Mouse (Mus musculus) erythroid progenitor cell, adult 5-6 weeks (primary cell): ENCODE data around the gene Fbxw8. TPM values are rescaled to one million over a fixed set of nuclear protein-coding genes. Genes with fewer than 3 reads are reported as not detected.

ENCODE experiments used
- ATAC-seq: replicated peaks from 2 replicates; pipeline ENCODE4 v1.8.0; 2016; ENCODE audit warnings: moderate number of reproducible peaks, mild to moderate bottlenecking, moderate TSS enrichment, inconsistent platforms; ENCODE audit not compliant: poor library complexity, low FRiP score, severe bottlenecking
- total RNA-seq, 2 experiments: library from RNA; stranded (forward) in 1 of 2; stranded (reverse) in 1 of 2; fragments of 150-400 nt in 1 of 2; fragments of 186-747, 209-891 nt in 1 of 2; gene quantifications; 2 replicates each; pipeline versions ENCODE4 v1.2.3 to v1.2.4; 2015 to 2017; ENCODE audit warnings: low replicate concordance in 2 of 2

Fbxw8 gene
- total RNA-seq, 2 experiments from 2014 or later = 0.30 to 0.84 TPM

DNA sequence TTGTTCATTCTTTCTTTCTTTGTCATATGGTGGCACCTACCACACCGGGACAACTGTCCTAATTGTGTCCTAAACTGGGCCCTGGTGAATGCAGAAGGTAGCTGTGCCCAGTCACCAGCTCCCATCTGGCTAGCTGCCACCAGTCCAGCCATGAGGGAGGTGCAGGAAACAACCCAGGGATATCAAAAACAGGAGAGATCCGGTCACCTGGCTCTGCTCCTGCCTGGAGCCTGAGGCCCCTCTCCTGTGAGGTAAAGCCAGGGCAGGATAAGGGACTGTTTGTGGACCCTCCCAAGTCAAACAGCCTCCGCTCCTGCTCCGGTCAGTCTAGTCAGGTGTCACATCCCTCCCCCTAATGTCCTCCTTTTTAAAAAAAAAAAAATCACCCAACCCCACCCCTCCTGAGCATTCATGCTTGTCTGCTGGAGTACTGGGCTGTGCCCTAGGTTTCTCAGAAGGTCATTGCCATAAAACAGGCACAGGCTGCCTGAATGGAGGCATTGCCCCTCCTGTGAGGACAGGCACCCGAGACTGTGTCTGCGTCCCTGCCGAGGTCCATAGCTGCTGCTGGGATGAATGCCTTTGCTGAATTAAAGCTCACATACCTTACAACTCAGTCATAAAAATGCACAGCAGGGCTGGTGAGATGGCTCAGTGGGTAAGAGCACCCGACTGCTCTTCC lies 103.1 kb downstream of the Fbxw8 start:
- no peak for ATAC-seq

DNA sequence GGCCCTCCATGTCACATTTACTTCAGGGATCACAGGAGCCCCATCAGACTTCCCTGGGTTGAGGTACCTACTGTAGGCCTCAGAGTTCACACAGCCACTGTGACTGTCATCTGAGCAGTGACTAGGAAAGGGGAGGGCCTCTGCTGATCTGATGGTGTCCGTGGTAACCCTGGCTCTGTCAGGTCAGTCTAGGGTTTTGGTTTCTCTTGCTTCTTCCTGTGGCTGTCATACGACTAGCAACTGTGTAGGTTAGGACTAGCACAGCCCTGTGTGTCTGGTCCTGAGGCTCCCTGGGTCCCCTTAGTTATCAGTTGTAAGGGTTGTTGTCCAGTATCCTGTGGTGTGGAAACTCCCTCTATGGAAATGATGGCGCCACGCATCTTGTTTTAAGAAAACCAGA lies 104.5 kb downstream of the Fbxw8 start:
- no peak for ATAC-seq

DNA sequence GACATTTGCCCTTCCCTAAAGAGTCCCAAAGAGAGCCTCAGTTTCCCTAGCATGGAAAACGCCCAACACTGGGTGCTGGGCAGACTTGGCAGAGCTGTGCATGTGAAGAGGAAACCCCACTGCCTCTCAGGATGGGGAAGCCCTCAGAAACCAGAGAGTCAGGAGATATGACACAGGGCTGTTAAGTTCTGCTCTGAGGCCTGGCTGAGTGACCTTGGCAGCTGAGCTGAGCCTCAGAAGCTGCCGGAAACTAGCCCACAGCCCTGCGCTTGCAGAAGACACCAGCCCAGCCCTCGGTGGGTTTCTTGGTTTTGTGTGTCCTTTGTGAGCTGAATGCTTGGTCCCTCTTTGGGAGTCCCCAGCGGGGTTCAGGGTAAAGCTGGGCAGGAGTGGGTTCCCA lies 106.3 kb downstream of the Fbxw8 start:
- no peak for ATAC-seq

DNA sequence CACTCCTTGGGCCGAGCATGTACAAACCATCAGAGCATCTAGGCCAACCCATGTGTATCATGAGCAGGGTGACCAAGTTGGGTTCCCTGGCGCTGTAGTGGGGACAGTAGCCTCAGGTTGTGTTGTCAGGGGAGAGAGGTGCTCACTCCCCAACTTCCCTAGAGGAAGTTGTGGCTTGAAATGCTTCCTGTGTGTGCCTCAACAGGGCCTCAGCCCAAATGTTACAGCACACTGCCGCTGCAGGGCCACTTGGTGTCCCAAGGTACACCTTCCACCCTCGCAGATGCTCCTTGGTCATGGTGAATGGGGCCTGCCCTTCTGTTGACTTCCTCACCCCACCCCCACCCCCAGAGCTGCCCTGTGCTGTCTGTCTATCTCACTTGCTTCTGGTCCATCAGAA lies 106.9 kb downstream of the Fbxw8 start:
- no peak for ATAC-seq

DNA sequence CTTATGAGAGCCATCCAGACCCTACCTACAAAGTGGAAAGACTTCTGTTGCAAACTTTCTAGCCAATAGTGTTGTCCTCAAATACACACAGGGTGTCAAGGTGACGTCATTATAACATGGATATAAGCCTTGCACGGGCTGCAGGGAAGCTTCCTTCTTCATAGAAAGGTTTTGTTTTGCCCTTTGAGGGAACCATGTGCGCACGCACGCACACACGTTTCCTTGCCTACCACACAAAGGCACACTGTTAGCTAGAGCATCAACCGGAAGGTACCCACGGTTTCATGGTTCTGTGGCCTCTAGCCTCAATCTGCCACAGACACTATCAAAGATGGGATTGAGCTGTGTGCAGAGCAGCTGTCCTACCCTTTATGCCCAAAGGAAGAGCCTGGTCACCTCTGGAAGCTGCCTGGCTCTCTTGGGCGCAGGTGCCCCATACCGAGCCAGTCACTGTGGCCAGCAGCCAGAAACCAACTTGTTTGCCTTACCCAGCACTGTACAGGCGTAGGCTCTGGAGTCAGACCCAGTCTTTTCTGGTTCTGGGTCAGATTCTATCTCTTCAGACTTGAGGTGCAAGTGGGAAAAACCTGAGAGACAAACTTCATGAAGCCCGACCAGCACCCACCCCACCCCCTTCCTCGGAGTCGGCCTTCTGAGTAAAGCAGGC lies 108.0 kb downstream of the Fbxw8 start:
- ATAC-seq = no peak

DNA sequence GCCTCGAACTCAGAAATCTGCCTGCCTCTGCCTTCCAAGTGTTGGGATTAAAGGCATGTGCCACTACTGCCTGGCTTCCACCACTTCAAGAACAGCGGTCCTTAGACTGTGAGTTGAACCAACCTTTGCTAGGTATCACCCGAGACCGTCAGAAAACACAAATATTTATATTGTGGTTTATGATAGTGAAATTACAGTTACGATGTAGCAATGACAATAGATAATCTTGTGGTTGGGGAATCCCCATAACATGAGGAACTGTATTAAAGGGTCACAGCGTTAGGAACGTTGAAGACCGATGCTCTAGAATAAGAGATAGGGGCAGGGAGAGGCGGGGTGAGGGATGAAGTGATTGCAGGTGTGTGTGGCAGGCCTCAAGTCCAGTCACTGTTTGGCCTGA lies 109.9 kb downstream of the Fbxw8 start:
- no peak for ATAC-seq

DNA sequence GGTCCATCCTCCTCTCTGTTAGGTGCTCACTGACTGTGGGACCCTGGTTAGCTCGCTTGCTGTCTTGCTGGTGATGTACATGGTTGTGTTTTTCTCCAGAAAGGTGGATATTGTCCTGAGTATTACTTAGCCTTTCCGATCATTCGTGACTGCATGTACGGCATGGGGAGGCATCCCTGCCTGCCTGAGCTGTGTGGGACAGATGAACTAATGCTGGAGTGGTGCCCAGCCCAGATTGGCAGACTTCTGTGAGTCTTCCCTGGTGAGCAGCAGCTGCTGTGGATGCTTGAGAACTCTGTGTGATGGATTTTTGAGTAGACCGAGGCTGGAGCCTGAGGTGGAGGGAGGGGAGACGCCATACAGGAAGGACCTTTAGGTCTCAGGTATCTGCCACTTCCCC lies 110.4 kb downstream of the Fbxw8 start:
- ATAC-seq = no peak

DNA sequence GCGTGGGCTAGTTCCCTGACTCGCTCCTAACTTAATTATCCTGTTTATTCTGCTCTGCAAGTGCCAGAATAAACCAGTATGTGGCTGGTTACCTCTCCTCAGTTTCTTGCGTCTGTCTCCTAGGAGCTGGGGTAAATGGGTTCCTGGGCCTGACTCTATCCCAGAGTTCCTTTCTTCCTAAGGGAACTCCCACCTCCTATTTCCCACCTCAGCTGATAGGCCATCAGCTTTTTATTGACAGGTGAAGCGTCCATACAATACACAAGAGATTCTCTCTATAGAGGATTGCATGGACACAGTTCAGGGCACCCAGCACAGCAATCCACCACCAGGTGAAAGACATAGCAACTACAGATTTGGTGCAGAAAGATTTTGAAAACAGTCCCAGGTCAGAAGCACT lies 111.5 kb downstream of the Fbxw8 start:
- no peak for ATAC-seq

DNA sequence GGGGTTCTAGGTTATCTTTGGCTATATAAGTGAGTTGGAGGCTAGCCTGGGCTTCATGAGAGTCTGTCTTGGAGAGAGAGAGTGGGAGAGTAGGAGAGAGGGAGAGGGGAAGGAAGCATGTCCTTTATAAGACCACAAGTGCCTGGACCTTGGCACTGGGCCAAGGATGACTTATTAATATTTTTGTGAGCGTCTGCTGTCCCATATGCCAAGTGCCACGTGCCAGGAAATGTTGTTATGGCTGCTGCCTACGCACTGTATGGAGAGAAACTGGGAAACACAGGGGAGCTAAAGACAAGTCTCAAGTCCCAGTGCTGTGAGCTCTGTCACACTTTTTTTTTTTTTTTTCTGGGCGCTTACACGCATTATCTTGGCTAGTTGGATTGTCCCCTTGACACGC lies 112.7 kb downstream of the Fbxw8 start:
- no peak for ATAC-seq

DNA sequence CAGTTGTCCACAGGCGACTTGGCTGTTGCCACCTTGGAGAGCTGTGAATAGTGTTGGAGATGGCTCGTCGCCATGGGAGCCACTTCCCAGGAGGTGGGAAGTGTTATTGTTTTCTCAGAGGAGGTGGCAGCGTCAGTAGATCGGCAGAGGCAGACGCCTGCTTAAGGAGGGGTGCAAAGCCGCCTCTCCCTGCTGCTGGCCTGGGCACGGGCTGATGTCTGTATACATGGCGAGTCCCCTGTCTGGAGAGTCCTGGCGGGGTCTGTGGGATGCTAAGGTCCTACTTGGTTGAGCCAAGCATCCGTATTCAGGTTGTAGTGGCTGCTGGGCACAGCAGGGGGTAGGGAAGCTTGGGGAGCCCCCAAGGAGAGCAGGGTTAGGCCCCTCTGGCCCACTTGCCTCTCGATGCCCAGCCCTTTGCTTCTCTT lies 116.0 kb downstream of the Fbxw8 start:
- ATAC-seq = no peak

DNA sequence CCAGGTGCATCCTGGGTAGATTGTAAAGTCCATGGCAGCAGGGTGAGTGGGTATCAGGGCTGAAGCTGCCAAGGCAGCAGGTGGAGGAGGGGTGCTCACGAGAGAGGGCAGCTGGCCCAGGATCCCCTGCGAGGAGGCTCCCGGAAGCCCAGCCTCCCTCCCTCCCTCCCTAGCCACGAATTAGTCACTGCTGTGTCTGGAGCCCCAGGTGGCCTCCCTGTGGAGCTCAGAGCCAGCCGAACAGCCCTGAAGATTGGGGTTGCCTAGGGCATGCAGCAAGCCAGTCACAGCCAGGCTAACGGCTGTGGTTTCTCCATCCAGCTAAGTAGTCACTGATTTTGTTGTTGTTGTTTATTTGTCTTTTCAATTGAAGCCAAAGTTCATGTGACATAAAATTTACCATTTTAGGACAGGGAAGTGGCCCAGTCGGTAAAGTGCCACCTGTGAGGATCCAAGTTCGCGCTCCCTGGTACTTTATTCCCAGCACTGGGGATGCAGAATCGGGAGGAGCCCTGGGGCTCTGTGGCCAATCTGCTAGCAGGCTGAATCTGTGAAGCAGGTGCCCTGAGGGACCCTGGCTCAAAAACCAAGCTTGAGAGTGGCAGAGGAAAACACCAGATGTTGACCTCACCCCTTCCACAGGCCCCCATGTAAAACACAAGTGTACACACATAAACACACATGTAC lies 117.3 kb downstream of the Fbxw8 start:
- no peak for ATAC-seq

DNA sequence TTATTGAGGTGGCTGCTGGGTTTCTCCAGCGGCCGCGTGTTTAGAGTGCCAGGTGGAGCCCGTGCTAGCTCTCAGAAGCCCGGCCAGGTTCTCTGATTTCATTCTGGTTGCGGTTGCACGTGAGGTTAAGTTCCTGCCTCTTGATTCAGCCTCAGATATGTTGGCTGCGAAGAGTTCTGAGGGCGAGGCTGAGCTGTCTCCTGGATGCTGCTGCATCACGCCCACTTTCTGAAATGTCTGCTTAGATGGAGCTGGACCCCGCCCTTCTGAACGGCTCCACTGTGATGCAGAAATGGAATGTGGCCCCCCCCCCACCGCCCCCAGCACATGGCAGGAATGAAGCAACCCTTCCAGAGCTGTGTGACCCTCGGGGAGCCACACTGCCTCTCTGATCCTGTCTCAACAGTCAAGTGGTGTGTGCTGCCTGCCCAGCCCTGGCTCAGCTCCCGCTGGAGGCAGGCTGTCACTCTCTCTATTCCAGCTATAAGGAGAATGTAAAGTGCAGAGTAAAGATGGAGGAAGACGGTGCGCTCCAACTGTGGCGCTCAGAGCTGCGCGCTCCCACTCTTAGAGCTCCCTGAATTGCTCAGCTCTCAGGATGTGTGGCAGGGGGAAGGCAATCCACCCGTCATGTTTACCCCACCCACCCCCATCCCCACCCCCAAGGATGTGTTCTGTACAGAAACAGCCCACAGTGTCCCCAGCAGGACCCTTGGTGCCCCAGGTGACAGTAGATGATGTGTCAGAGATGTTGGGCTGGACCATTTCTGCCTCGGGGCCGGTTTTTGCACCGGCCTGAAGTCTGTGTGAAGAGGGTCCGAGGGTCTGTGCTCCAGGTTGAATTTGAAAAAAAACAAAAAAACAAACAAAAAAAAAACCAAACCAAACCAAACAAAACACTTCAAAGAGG lies 118.1 kb downstream of the Fbxw8 start:
- no peak for ATAC-seq

DNA sequence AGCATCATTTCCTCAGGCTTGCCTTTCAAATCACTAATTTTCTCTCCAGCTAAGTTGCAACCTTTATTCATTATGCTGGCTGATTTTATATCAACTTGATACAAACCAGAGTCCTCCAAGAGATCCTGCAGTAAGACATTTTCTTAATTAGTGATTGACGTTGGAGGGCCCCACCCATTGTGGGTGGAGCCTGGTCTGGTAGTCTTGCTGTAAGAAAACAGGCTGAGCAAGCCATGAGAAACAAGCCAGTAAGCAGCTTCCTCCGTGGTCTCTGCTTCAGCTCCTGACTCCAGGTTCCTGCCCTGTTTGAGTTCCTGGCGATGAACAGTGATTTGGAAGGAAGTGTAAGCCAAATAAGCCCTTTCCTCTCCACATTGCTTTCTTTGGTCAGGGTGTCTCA lies 119.5 kb downstream of the Fbxw8 start:
- ATAC-seq = no peak

DNA sequence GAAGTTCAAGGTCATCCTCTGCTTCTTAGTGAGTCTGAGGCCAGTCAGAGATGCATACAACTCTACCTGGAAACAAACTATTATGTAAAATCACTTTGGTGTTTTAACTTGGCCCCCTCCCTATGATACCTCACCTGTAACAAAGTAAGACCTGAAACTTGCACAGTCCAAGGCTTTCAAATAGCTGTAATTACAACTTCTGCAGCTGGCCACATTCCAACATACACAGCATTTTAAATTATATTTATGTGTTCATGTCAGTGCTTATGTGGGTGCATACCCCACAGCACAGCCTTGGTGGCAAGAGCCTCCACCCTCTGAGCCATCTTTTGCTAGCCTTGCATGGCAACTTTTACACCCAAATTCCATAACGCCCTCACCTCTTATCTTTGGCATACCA lies 120.6 kb downstream of the Fbxw8 start:
- ATAC-seq = no peak

DNA sequence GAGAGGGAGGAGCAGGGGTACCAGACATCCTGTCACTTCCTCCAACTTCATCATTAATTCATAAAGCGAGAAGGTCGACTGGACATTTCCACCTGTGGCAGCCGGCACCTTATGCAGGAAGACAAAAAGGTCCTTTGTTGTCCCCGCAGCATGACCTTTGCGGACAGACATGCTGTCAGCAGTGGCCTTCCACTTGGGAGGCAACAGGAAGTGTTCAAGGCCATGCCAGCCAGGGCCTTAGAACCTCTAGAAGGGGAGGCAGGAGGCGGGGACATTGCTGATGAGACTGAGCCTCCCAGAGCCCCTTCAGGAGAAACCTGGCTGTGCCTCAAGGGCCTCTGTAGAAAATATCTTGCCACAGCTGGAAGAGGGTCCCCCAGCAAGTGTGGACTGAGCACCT lies 121.5 kb downstream of the Fbxw8 start:
- ATAC-seq = no peak

DNA sequence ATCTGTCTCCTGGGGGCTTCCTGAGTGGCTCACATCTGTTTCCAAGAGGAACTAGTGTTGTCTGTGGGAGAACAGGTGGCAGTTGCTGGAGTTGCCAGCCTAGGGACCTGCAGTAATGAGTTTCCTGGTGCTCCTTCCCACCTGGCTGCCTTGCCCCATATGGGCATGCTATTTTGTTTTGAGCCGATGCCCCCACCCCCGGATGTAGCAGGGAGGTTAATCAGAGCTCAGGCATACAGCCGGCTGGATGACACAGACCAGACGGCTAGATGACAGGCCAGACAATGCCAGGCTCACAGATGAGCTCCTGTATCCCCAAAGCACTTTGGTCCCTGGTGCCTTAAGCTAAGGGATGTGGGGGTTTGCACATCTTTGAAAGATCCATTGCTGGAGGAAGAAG lies 121.9 kb downstream of the Fbxw8 start:
- no peak for ATAC-seq

DNA sequence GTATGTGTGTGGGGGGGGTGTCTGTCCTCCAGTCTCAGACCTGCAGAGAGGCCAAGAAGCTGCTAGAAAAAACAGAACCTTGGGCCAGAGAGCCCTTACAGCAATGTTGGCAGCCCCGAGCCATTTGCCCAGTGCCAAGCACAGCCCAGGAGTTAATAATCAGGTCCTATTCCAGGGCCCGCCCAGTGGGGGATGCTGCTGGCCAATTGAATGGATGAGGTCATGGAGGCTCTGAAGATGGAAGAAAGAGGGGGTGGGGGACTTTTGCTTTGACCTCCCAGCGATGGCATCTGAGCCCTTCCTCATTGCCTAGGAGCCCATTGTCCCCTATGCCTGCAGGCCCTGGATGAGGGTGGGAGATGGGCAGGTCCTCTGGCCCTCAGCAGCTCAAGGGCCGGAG lies 123.8 kb downstream of the Fbxw8 start:
- ATAC-seq = no peak

DNA sequence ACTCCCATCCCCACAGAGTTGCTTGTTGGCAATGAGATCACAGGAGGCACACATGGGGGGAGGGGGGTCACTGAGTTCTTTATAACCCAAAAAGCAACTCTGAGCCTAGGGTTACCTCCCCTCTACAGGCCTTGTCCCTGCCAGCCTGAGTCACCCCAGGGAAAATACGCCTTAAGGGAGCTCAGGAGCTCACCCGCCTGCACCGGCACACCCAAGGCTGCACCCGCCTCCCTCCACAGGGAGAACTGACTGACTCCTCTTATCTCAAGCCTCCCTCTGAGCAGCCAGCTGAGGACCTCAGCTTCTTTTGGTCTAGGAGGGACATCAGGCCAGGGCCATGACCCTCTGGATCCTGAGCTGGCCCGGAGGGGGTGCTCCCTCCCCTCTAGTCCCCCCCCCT lies 124.2 kb downstream of the Fbxw8 start:
- ATAC-seq = no peak

DNA sequence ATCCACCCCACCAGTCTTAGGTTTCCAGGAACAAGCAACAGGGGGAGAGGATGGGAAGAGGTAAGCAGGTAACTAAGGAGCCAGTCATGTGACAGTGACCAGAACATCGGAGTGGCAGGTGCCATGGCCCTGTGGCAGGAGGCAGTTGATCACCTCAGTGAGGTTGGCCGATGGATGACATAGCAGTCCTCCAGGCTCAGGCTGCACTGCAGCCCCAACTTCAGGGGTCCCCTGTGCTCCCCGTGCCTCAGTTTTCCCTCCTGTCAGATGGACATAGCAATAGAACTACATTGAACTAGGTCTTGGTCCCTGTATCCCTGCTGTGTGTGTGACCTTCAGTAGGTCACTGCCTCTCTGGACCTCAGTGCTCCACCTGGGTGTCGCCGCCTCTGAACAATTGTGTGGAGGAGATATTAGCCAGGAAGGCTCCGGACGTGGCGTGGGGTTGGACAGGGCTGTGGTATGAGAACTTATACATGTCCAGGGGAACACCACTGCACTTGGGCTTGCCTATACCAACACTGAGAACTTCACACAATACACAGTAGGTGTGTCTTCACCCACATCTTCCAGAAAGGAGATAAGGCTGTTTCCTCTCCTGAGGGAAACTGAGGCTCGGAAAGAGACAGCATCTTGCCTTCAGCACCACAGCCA lies 125.1 kb downstream of the Fbxw8 start:
- no peak for ATAC-seq

DNA sequence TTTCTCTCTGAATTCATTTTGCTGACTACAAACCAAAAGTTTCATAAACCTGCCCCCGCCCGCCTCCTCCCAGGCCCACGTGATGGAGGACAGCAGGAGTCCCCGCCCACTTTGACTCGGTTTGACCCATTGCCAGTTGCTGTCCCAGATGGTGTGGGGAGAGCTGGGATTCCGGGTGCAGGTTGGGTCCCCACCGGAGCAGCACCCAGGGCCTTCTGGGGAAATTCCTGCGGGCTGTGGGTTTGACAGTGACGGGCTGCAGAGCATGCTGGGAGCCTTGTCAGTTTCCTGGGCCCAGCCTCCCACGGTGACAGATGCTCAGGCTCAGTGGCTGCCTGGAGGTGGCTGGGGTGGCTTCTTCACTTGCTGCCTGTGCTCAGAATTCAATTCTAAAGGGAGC lies 125.8 kb downstream of the Fbxw8 start:
- ATAC-seq = no peak
